Mouse (Mus musculus): ENCODE results near the gene Srcin1.

DNA sequence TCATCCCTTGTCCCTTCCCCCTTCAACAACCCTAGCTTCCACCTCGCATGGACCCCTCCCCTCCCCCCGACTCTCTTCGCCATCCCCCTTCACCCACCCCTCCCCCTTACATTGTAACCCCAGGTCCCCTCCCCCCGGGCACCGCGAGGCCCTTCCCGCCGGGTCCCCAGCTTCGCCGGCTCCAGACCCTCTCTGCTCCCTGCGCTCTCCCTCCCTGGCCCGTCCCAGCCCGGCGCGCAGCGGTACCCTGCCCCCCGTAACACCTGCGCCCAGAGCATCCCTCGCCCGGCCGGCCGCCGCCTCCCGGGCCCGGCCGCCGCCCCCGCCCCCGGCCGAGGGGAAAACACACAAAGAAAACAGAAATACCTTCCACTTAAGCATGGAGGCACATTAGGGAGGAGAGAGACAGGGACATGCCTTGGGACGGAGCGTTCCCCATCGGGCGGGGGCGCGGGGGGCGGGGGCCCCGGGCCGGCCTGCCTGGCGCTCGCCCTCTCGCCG lies 1.4 kb downstream of the Srcin1 start:
- TF ChIP-seq FLI1 (IDR thresholded peaks at IDR 0.05; ENCODE audit: low read length) (no peak), GATA1 (IDR thresholded peaks at IDR 0.05; ENCODE audit: borderline replicate concordance, low read length) (no peak)
